Mouse (Mus musculus) kidney, adult 8-10 months (tissue): Measurements from ENCODE around the gene Spsb4.

Source experiments
- DNase-seq, 2 experiments: peaks; one replicate each; pipeline ENCODE4 v3.0.0; 2022

Gene Spsb4

DNA sequence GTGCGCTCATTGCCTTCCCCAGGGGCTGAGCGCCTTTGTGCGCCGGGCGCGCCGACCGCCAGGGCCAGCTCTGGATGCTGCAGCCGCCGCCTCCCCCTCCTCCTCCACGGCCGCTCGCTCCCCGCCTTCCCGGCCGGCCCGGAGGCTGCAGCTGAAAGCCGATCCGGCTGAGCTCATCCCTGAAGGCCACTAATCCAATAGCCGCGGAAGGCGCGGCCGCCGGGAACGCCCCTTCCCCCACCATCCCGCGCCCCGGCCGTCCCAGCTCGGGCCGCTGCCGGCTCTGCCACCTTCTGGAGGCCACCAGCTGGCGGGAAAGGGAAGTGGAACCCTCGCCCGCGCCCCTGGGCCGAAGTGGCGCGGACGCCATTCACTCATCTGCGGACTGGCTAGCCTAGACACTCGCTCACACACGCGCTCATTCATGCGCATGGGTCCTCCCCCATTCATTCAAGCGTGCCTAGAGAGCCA lies at the start of gene Spsb4:
Gene Spsb4 (minus strand): TSS at position 167 of the 471 bp plus-strand sequence.
- peak; percentile 79 to 81 for DNase-seq

DNA sequence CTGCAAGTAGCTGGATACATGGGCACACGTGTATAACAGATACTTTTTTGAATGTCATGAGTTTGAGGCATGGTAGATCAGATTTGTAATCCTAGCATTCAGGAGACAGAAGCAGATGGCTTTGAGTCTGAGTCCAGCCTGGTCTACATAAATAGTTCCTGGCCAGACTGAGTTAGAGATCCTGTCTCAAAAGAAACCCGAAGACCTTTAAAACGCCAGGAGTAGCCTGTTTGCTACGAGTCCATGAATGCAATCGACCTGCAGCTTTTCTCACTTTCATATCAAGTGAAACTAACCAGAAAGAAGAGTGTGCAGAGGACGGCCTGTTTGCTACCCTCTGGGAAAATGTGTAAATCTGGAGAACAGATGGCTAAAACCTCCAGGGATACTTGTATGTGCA lies 49.1 kb upstream of the Spsb4 start:
- DNase-seq = no peak

DNA sequence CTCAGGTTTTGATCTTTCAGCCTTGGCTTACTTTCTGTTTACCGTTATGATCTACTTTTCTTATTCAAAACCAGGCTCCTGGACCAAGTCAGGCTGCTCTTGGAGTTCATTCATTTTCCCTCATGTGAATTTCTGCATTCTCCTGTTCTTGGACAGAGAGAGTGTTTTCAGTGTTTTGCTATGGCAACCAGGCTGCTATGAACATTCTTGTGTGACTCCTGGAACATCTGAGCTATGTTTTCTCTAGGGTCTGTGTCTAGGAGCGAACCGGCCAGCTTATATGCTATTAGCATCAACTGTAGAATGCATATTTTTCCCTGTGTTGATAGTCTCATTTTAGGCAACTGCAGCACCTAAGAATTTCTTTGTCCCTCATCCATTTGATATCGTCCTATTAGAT lies 47.2 kb upstream of the Spsb4 start:
- DNase-seq = no peak

DNA sequence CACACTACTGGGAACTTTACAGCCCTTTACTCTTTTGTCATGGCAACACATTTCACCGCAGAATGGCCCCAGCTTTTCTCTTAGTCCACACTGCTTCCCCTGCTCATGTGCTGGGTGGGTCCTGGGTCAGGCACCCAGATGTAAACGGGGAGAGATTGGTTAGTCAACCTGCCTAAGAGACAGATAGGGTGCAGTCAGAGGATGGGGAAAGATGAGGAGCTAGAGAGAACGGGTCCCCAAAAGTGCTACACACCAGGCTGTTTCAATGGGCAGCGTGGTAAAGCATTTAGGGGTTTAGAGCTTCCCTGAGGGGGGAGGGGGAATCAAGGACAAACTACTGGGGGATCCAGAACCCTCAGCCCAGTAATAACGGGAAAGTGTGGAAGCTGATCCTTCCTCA lies 46.6 kb upstream of the Spsb4 start:
- no peak for DNase-seq

DNA sequence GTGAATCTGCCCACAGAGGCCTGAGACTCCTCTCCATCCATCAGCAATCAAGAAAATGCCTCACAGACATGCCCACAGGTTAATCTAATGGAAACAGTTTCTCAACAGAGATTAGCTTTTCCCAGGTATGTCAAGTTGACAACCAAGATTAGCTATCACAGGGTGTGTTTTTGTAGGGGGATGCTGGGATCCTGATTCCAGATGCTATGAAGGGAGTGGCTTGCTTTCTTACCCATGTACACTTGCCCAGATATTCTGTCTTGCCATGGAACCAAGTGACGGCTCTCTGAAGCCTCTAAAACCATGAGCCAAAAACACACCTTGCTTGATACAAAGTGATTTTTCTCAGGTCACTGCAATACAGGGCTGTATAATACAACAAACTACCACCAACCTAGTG lies 45.5 kb upstream of the Spsb4 start:
- no peak for DNase-seq

DNA sequence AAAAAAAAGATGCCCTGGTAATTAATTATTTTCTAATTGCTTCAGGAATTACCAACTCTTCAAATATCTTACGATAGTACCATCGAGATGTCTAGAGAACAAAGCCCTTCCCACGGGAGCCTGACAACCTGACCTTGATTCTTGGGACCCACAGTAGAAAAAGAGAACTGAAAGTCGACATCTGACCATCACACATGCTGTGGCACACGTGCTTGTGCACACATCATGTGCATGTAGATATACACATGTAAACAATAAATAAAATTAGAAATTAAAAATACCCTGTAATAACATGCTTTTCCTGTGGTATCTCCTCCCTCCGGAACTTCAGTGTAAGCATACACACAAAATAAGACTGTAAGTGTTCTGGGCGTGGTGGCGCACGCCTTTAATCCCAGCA lies 43.1 kb upstream of the Spsb4 start:
- DNase-seq = no peak

DNA sequence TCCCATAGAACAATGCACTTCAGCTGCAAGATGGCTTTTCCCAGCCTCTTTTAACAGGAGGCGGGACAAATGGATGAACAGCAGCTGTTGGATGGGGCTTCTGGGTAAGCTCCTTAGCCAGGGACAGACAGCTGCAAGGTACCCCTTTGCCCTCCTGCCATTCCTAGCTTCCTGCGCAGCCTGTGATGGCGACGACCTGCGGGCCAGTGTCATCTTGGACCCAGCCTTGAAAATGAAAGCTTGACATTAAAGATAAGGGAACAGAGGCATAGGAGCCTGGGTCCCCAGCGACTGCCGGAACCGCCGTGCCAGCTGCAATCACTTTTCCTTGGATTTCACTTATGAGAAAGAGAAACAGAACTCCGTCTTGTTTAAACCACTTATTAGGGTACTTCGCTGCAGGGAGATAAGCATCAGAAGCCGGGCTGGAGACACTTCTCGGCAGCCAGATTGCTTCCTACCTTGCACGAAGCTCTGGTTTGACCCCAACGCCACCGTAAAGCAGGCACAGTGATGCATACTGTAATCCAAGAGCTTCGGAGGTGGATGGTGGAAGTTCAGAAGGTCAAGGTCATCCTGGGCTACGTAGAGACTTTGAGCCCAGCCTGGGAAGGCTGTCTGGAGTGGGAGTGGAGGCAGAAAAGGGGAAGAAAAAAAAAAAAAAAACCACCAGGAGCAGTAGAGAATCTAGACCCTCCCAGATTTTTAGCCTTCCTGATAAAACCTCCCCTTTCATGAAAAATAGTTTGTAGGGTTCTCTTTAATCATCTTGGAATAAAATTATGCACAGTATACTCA lies 38.1 kb upstream of the Spsb4 start:
- DNase-seq = no peak

DNA sequence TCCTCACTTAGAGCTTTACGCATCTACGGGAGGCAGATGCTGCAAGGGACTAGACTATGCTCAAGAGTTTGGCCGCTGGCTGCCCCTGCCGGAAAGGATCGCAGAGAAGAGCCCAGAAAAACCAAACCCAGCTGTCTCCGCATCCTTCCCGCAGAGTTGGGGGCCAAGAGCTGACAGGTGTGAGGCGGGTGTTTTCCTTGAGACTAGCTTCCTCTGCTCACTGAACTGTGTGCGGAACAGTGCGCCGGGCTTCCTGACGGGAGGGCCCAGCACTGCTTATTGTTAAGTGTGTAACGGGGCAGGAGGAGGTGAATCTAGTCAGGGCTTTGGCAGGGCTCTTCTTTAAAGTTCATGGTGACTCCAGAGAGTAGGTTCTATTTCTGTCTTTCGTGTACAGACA lies 37.3 kb upstream of the Spsb4 start:
- no peak for DNase-seq

DNA sequence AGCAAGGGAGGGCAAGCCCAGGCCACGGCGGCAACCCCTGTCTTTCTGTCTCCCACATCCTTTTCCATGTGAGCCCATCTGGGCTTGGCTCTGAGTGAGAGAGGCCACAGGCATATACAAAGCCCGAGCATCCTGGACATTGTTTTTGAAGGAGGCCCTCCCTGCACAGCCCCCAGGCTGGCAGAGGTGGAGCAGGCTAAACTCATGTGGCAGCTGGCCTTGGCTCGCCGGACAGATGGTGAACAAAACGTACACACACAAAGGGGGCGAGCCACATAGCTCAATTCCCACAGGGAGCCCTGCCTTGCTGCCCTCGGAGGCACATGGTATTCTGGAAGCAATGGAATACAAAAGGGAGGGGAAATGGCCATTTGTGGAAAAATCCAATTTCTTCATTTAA lies 32.5 kb upstream of the Spsb4 start:
- DNase-seq = no peak

DNA sequence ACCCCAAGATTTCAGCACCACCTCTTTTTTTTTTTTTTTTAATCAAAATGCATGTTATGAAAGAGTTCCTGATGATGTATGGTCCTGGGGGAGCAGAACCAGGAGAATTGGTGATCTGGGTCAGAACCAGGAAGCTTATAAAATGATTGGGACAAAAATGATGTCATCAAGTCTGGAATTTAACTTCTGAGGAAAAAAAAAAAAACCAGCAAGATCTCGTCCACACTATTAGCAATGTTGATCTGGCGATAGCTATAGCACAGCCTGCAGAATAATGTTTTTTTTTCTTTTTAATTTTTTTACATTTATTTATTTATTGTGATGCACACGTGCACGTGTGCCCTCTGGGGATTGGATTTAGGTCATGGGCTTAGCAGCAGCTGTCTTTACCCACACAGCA lies 27.6 kb upstream of the Spsb4 start:
- DNase-seq = no peak

DNA sequence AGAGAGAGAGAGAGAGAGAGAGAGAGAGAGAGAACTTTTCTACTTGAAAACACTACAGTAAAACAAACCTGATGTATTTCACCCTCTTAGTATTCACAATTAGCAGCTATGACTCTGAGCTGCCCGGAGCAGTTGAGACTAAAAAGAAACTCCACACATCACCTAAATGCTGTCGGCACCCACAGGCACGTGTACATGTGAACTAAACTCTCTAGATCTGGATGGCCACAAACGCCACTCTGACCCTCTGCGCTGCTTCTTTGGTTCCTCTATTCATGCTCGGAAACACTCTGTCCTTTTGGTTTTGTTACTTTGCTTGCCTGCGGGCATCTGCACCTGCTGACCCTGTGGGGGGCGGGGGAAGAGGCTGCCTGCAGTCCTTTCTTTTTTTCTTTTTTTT lies 23.0 kb upstream of the Spsb4 start:
- DNase-seq = no peak

DNA sequence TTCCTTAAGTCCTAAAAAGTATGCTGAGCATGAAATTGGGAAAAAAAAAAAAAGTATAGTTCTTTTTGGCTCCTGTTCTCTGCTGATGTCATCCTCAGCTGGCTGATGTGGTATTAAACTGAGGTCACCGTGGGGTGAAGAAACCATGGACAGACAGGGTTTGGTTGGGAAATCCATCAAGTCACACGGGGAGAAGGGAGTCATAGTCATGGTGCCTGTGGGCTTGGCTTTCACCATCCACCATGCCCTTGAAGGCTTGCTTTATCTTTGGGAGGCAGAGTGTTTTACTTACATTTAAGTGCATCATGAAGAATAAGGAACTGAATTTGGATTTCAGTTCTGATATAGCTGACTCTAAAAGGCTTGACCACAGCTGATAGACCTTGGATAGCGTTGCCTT lies 19.4 kb upstream of the Spsb4 start:
- DNase-seq = no peak

DNA sequence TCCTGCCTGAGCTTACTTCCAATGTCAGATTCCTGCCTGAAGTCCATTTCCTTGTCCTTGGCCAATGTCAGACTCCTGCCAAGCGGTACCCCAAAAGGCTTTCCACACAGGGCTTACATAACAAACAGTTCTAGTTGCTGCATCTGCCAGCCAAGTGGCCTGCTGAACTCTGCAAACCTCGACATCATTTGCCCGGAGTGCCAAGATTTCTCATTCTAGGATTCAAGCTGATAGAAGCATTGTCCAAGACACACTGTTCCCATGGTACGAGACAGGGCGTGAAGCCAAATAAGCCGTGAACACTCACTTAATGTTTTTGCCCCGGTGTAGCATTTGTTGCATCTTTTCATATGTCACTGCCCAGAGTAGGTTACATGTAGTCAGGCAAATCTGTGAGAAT lies 18.0 kb upstream of the Spsb4 start:
- peak; percentile 47 to 48 for DNase-seq

DNA sequence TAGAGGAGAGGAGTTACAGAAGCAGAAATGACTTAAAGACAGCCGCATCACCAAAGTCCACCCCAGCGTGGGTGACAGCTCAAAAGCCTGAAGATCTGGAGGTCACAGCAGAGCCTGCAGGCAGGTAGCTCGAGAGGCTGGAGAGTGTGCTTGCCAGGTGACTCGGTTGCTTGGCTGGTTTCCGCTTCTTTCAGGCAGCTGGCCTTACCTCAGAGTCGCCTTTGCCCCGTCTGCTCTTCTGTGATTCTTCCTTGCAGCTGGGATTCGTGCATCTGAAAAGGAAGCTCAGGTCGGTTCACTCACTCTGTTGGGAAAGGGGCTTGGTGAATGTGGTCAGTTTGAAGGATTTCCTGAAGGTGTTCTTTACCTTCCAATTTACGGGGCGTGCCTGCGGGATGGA lies 8.7 kb upstream of the Spsb4 start:
- DNase-seq = no peak

DNA sequence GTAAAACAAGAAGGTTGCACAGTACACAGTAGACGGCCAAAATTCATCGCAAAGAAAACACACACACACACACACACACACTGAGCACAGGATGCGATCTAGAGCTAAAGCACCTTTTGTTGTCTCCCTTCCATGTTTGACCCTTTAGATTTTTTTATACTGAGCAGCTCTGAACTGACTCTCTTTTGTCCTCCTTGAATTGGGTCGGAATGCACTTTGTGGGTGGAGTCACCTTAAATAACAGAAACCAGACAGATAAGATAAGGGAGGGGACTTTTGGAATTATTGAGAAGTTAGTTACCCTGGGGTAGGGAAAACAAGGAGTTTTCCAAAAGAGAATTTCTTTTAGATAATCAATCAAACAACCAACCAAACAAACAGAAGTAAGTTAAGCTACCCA lies 7.4 kb upstream of the Spsb4 start:
- no peak for DNase-seq

DNA sequence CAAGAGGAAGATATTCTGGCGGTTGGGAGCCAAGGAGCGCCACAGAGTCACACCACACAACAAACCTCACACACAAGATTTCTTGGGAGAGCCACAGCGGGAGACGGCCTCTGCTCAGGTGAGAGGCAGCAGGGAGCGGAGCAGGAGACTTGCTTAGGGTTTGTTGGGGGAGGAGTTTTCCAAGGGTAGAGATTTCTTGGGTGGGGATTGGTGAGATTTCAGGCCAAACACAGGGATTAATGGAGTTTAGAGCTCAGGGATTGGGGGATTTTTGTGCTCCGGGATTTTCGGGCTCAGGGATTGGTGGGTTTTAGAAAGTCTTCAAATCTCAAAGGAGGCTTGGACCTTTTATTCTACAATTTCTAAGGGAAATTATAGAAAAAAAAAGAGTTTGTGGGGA lies 5.8 kb upstream of the Spsb4 start:
- DNase-seq = no peak

DNA sequence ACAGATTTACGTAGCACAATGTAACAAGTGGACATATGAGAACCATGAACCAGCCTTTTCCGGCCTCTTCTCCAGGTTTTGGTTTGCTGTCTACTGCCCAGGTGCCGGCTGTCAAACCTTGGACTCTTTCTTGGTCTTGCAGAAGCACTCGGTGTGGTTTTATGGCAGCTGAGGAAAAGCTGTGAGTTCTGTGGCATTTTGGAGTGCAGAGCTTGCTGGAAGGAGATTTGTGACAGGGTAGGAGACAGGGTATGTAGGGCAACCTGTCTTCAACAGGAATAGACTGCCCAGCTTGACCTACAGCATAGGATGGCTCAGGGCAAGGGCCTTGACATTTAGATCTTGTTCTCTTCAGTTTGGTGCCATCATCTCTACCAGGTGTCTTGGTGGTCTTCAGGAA lies 4.3 kb upstream of the Spsb4 start:
- no peak for DNase-seq

DNA sequence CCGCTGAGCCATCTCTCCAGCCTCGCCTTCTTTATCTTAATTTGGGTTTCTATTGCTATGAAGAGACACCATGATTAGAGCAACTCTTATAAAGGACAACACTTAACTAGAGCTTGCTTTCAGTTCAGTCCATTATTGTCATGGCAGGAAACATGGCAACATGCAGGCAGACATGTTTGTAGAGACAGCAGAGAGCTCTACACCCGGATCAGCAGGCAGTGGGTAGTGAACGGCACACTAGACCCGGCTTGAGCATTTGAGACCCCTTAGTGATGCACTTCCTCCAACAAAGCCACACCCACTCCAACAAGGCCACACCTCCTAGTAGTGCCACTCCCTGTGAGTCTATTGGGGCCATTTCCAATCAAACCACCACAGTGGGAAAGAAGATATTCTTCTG lies 3.7 kb upstream of the Spsb4 start:
- DNase-seq = no peak

DNA sequence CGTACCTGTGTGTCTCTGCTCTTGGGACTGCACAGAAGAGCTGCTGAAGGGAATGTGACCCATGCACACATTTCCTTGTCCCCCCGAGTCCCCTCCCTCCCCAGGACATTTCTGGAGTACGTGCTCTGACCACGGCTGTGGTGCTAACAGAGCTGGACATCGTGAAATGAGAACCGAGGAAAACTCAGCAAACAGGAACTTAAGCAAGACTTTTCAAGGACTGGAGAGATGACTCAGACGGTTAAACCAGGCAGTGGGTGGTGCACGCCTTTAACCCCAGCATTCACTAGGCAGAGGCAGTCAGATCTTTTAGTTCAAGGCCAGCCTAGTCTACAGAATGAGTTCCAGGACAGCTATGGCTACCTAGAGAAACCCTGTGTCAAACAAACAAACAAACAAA lies 1.5 kb upstream of the Spsb4 start:
- DNase-seq = no peak

DNA sequence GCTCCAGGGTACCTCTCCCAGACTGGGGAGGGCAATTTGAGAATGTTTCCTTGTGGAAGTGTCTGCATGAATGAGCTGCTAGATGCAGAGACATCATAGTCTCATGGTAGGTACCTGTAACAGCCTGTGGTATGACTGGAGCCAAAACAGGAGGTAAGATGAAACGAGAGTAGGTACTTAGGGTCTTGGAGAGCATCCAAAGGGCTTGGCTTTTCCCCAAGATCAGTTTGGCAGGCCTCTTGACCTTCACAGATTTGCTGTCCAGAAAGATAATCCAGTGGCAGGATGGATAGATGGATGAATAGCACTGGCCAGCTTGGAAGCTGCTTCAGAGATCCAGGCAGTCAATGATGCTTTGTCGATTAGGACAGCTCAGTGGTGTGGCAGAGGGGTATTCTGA lies 1.0 kb upstream of the Spsb4 start:
- DNase-seq = no peak

DNA sequence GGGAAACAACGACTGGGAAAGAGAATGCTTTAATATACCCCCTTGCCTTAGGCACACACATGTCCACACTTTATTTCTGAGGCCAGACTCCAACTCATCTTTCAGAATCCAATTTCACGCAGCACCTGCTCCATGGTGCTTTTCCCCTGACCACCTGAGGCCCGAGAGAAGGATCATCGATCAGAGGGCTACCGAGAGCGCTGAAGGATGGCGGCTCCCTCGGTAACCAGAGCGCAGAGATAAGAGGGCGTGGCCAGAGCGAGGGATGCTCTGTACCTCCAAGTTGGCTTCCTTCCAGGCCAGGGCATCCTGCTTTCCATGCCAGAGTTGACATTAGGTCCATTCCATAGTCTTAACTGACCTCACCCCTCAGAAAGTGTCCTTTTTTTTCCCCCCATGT lies 588 bp upstream of the Spsb4 start:
- DNase-seq = no peak

DNA sequence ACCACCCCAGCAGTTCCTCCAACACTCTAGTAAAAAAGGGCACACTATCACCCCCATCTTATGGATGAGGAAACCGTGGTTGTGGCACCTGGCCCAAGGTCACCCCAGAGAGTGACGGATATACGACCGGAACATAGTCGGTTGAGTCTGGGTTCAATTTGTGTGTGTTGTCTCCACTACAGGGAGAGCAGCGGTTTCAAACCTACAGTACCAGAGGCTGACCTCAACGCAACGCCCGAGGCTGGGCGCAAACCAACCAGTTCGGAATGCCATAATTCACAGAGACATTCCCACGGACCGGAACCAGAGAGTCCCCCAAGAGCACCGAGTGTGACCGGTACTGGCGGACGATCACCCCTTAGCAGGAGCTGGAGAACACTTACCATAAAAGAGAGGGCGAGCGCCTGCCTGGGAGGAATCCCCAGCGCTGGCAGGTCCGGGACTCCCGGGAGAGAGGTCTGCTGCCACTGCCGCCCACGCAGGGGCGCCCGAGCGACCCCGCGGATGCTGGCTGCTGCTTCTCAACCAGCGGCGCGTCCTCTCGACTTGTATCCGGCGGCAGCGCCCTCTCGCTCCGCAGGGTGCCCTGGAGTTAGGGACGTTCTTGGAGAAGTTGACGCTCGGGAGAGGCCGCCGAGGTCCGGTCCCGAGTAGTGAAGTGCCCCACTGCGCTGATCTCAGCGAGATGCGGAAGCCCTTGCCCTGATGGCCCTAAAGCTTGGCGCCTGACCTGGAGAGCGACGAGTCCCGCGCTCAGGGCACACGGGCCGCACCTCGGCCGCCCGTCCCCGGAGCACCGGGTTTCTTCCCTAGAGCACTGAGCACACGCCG lies 617 bp downstream of the Spsb4 start:
- DNase-seq = peak; percentile 64 to 65

DNA sequence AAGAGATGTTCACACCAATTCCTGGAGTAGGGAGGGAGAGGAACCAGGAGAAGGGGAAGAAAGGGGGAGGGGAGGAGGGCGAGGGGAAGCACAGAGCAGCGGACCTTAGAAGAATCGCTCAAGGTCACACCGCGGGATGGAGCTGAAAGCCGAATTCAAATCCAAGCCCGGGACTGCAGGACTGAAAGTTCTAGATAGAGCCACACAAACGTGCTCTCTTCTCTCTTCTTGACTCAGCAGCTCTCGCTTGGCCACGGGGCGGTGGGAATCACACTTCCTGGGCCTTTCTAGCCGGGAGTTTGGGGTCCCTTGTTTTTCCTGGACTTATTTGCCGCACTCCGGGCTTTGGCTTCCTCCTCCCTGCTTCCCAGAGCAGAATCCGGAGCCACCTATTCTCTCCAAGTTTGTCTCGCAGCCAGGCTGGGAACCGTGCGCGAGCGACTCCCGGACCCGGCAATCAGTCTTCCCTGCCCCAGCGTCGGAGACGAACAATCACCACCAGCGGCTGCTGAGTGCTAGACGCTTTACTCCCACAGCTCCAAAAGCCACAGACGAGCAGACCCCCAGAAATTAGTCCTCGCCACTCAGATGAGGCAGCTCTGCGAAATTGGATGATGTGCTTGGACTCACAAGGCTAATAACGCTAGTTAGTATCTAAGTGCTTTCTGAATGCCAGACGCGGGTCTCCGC lies 1.4 kb downstream of the Spsb4 start:
- peak in 1 of 2 experiments; percentile 28 for DNase-seq

DNA sequence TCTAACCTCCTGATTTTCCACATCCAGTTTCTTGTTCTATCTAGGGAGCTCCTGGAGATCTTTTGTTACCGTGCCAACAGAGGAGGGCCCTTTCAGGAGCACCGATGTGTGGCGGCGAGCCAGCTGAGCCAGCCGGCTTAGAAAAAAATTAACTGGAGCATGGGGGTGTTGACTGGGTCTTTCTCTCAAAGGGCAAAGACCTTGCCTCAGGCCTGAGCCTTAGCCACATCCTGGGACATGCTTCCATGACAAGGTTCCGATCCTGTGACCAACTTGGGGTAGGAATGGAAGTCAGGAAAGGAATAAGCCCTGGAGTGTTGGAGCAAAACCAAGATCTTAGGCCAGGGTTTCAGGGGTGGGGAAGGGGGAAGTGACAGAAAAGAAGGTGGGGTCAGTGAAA lies 2.9 kb downstream of the Spsb4 start:
- peak; percentile 97 for DNase-seq
